Mouse (Mus musculus) ZHBTc4 (cell line): ENCODE data around the gene 1700113H08Rik.

ENCODE experiments used
- DNase-seq: peaks from one replicate; pipeline ENCODE4 v3.0.0-alpha.2; 2011; ENCODE audit warnings: low read depth, low spot score

Gene 1700113H08Rik

DNA sequence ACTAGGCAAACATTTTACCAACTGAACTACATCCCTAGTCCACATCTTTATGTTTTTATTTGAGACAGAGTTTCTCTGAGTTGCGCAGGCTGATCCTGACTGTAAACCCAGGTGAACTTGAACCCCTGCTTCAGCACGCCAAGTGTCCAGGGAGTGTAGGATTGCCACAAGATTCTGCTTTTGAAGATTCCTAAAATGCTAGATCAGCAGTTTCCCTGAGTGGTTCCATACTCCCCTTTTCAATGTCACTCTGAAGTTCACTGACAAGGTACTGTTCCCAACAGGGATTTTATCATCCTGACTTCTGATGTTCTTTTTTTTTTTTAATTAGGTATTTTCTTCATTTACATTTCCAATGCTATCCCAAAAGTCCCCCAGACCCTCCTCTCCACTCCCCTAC, 140.9 kb downstream of the 1700113H08Rik start:
- DNase-seq = no peak

DNA sequence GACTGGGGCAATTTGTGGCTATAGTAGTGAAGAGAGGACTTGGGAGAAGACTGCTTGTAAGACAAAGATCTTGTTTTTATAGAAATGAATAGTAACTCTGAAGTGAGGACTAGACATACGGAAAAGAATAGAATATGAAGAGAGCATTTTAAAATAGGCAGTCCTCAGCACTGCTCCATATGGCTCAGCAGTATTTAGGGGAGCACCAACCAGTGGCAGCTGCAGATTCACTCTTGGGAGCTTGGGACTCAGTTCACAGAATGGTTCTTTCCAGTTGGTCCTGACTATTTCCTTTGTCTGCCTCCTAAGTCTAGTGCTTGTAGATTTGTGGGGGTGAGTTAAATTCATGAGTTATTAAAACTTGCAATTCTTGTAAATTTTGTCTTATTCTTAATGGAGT, 151.6 kb downstream of the 1700113H08Rik start:
- no peak for DNase-seq

DNA sequence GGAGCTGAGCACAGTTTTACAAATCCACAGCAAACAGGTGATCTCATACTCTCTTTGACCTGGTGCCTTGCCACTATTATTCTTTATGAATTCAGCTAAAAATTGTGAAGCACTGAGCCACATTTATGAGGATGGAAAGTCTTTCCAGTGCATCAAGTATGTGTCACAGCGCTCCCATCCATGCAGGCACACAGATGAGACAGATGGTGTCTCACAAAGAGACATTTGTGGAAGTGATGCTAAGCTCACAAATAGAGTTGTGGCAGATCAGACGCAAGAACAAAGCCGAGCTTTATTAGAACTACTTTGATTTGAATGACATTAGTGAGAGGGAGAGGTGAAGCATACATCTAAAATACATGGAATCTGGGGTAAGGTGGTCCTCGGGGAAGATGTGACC, 153.2 kb downstream of the 1700113H08Rik start:
- DNase-seq = no peak

DNA sequence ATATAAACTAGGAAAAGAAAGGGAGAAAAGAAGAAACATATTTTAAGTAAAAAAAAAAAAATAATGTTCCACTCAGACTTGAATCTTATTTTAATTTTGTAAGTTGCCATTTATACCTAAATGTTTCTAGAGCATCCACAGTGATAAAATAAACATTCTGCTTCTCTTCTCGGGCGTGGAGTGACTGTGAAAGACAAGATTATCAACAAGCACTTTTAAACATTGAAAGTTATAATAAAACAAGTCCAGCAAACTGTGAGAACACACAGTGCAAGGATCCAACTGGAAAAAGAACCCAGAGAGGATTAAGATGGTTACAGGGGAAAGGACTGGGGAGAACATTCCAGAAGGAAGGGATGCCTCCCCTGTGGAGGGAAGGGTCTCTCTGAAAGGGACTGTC, 155.0 kb downstream of the 1700113H08Rik start:
- DNase-seq = no peak

DNA sequence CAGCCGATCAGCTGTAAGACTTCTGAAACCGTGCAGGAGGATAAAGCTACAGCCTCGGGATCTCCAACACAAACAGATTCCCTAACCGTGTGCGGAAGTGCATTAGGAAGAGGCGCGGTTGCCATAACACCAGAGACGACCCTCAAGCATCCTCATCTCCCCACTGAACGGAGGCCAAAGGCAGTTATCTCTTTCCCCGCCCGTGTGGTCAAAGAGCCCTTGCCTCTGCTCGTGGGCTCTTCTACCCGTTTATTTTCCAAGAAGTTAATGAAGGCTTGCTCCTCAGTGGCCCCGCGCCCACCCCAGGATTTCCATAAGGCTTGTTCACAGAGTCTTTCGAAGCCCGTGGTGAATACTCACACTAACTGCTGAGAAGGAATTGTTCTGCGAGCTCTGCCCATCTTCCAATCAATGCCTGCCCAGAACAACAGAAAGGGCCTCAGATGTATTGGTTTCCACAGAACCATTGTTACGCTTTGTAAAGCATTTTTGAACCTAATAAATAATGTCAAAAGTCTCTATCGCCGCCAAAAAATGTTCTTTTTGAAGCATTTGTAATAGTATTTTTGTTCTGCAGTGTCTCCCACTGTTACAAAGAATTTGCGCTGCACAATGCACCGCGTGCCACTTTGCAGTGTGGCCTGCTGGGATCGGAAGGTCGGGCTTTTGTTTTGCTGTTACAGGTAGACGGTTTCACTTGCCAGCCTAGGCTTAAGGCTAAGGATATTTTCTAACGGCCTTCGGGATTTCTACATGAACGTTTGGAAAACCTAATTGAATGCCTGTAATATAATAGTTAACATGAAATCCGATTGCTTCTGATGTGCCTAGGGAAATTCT, 172.4 kb downstream of the 1700113H08Rik start:
- peak; percentile 14 for DNase-seq

DNA sequence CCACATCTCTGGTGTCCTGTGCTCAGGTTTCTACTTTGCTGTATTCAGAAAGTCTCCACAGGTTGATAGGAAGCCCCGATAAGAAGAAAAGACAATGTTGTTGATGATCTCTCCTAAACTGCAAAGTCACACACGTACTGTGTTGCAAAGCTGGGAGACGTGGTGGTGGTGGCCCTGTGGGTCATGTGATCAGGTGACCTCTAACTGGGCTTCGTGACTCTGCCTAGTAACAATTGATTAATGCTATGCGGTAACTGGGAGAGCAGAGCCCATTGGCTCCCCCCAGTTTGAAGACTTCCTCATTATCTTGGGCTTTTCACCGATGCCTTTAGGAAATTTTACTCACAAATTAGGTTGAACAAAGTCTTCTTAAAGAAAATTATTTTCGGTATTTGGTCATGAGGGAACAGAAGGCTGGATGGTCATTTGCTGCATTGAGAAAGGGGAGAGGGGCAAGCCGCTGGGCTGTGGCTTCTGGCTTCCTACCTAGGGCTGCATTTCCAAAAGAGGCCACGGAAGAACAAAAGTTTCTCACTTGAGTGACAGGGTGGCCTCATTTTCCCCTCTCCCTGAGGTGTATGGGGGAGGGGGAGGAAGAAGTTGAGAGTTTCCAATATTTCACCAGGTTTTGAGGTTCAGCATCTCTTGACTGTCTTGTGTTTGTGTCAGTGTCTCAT, 181.6 kb downstream of the 1700113H08Rik start:
- no peak for DNase-seq

DNA sequence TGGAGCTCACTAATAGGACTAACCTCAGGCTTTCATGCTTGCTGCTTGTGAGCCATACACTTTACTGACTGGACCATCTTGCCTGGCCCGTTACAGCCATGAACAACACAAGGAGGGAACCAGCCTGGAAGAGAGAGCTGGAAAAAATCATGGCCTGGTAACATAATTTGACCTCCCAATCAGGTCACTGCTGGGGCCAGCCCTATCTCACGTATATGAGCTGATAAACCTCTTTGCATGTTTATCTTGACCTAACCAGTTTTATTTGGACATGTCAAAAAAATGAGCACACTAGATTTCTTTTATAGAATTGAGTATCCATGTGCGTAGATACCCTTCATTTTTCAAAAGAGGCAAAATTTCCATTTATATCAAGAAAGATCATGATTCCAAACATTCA, 213.9 kb downstream of the 1700113H08Rik start:
- DNase-seq = no peak

DNA sequence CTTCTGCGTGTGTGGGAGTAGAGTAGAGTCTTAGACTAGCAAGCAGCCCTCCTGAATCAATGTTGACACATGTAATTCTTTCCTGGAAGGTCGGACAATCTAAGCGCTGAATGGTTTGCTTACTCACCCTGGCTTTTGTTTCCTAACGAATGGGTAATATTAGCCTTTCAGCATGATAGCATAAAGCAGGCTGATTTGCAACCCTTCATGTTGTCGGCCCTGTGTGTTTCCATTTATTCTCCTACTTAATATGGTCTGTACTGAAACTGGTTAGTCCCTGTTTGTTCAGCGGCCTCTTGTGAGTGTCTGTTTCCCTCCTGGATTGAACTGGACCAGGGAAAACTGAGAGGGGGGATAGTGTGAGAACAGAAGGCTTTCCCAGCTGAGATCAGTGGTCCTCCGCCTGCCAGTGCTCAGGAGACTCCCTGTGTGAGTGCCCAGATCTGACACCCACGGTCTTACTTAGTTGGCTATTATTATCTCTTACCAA, 214.3 kb downstream of the 1700113H08Rik start:
- no peak for DNase-seq

DNA sequence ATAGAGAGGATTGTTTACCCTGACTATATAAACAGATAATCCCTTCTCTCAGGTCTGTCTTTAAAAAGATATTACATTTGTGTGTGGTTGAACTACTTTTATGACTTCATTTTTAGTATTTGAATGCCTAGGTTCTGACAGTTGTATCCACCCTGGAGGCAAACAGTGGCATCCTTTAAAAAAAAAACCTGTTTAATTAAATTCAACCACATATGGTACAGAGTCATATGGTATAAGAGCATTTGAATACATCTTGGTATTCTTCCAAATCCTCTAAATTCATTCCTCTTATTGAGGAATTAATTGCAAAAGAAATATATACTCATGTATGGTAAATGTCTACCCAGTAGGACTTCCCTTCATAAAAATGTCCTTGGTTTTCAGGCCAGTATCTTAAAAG, 217.2 kb downstream of the 1700113H08Rik start:
- DNase-seq = no peak
